Mouse (Mus musculus): ENCODE measurements at regions not wholly inside any gene's neighbourhood (a gene's known extent, or its start where the extent isn't known, plus 50 kb on each side); places are given as distances from the start of the nearest gene placed in this dataset.

DNA sequence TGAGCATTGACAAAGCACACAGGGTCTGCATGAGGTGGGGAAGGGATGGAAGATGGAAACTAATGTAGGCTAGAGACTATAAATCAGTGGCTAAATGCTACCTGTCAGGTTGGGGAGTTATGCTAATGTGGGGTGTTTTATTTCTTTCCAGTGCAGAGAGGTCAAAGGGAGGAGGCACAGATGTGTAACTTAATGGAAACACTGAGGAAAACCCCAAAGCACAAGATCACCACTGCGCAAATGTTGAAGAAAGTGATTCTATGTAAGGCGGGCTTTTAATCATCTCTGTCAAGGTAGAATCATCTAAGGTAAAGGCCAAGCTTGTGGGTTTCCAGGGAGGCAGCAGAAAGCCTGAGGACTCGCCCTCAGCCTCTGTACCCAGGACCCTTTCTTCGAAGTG lies 303.2 kb upstream of the 4930412O13Rik start:
- TF ChIP-seq ZC3H11A (IDR thresholded peaks at IDR 0.05; ENCODE audit: borderline replicate concordance, low read depth, low read length) (no peak), HCFC1 (IDR thresholded peaks at IDR 0.05; ENCODE audit: borderline replicate concordance, insufficient read depth, low read length) (no peak), CHD2 (IDR thresholded peaks at IDR 0.05; ENCODE audit: low read depth, low read length) (no peak), MAFK (IDR thresholded peaks at IDR 0.05; ENCODE audit: insufficient read depth, low read depth, low read length) (no peak), ZNF384 (IDR thresholded peaks at IDR 0.05; ENCODE audit: low read depth, low read length) (no peak)
